Mouse (Mus musculus): Measurements from ENCODE around the gene Faim2. TPM values are rescaled to one million over a fixed set of nuclear protein-coding genes. Genes with fewer than 3 reads are reported as not detected.

Gene Faim2
- polyA plus RNA-seq, 1 experiment, result not detected

DNA sequence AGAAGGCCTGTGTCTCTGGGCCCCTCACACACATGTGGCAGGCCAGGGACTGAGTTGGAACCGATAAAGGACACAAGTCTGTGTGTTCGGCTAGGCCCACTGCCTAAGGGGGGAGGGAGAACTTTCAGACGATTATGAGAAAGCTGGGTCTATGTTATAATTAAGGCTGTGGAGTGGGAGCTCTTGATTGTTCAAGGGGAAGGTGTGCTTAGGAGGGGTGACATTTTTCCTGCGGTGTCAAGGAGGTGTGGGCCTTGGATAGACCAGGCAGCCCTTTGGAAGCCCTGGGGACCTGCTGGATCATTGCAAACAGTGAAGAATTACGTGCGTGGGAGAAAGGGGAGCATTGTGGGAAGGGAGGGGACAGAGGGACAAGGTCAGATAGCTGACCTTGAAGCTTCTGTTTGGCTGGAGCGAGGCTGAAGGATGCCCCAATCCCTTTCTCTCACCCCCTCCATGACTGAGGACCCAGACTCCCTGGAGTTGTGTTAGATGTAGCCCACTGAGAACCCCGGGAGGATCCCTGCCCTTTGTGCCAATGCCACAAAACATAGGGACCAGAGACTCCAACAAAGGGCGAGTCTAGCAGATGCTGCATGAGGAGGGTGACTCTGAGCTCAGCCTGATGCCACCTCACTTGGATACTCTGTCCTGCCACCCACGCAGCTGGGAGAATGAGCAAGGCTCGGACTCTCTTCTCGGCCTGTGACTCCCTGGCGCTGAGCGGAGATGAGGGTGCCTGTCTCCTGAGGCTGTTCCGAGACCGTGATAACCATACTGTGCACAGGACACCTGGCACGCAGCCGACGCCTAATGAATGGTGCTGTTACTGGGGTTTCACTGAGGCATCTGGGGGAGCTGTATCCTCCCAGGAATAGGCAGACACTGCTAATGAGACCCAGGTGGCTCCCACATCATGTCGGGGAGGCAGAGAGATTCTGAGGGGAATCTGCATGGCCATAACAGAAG is 26.4 kb downstream of the Faim2 start:
- Histone ChIP-seq H3K4me1 (ENCODE audit: control insufficient read depth, insufficient read depth, low read length) (peaks cover 74% of the 10 kb centered on the region), H3K4me3 (ENCODE audit: insufficient read depth, low read depth, low read length) (no peak overlapping the region), H3K27ac (ENCODE audit: insufficient read depth, low read depth, low read length) (peak overlapping the region; percentile 95)
- TF ChIP-seq CTCF (IDR thresholded peaks at IDR 0.05; ENCODE audit: insufficient read depth, low read depth, low read length) (no peak), POLR2A (IDR thresholded peaks at IDR 0.05; ENCODE audit: insufficient read depth, low read depth, low read length) (no peak)
- WGBS, result 29% methylated on average over 20 of the region's 20 CpGs

DNA sequence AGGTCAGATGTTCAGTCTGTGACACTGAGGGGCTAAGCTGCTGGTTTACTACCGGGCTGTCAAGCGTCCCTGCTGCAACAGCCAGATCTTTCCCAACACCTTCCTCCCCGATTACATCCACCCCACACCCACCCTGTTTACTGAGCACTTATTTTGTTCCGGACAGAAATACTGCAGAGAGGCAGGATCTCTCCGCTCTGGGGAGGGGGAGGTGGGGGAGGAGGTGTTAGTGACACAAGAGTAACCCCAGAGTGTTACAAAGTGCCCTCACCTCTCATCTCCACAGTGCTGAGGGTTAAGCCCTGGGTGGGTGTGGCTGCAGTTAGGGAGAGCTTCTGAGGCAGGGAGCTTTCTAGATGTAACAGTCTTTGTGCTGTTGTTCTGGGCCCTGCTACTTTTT is 27.6 kb downstream of the Faim2 start:
- H3K27ac ChIP-seq (ENCODE audit: insufficient read depth, low read depth, low read length), result no peak overlapping the region
- TF ChIP-seq CTCF (IDR thresholded peaks at IDR 0.05; ENCODE audit: insufficient read depth, low read depth, low read length) (no peak), POLR2A (IDR thresholded peaks at IDR 0.05; ENCODE audit: insufficient read depth, low read depth, low read length) (no peak)
- H3K4me1 ChIP-seq (ENCODE audit: control insufficient read depth, insufficient read depth, low read length), result peaks cover 63% of the 10 kb centered on the region
- no peak overlapping the region for H3K4me3 ChIP-seq (ENCODE audit: insufficient read depth, low read depth, low read length)
- WGBS, result 50% methylated on average over 5 of the region's 5 CpGs

DNA sequence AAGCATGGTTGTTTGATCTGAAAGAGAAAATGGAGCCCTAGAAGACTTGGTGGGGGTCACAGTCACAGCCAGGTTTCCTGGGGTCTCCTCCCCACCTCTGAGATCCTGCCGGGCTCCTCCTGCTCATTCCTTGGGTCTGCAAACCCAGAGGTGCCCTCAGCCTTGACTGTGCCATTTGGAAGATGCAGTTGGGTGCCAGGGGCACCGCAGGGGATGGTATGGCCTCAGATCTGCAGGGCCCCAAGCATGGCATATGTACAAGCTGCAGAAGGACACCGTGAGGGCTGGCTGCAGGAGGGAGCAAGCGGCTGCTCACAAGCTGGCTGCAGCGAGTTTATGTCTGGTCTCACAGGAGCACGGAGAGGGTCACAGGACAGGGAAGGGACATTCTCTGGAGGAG is 28.2 kb downstream of the Faim2 start:
- TF ChIP-seq POLR2A (IDR thresholded peaks at IDR 0.05; ENCODE audit: insufficient read depth, low read depth, low read length) (no peak), CTCF (IDR thresholded peaks at IDR 0.05; ENCODE audit: insufficient read depth, low read depth, low read length) (no peak)
- Histone ChIP-seq H3K4me3 (ENCODE audit: insufficient read depth, low read depth, low read length) (no peak overlapping the region), H3K27ac (ENCODE audit: insufficient read depth, low read depth, low read length) (no peak overlapping the region), H3K4me1 (ENCODE audit: control insufficient read depth, insufficient read depth, low read length) (peaks cover 58% of the 10 kb centered on the region)
- WGBS, result 79% methylated on average over 6 of the region's 6 CpGs

DNA sequence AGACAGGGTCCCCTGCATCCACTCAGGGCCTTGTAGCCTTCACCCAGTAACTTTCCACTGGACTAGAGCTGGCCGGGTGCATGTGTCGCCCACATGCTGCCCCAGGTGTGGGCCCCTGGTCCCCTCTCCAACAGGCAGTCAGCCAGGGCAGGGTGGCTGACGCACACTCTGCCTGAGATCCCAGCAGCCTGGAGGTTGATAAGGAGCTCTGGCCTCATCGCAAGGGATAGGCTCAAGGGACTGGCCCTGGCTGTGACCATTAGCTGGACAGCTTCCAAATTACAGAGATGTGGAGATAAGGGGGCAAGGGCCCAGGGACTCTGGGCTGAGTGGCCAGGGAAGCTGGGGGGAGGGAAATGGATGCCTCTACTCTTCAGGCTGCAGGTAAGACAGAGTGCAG is 29.2 kb downstream of the Faim2 start:
- 76% methylated on average over 4 of the region's 4 CpGs for WGBS
- Histone ChIP-seq H3K4me3 (ENCODE audit: insufficient read depth, low read depth, low read length) (no peak overlapping the region), H3K27ac (ENCODE audit: insufficient read depth, low read depth, low read length) (no peak overlapping the region), H3K4me1 (ENCODE audit: control insufficient read depth, insufficient read depth, low read length) (peaks cover 56% of the 10 kb centered on the region)
- TF ChIP-seq CTCF (IDR thresholded peaks at IDR 0.05; ENCODE audit: insufficient read depth, low read depth, low read length) (no peak), POLR2A (IDR thresholded peaks at IDR 0.05; ENCODE audit: insufficient read depth, low read depth, low read length) (no peak)

DNA sequence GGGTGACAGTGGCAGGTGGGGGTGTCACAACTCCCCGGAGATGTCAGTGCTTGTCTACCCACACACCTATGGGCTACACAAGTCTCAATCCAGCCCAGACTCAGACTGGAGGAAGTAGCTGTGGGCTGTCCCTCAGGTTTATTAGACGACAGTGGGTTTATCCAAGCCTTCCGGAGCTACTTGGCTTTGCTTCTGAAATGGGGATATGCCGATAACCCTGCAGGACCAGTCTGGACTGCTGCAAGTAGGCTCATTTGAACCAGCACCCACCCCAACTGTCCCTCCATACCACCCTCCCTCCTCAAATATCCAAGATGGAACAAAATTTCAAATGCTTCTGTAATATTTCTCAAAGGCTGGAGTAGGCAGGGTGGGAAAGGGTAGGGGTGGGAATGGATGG is 29.6 kb downstream of the Faim2 start:
- peak overlapping the region; percentile 31; the same call in 1 of the 2 replicates for H3K27ac ChIP-seq (ENCODE audit: insufficient read depth, low read depth, low read length)
- WGBS, result 60% methylated on average over 4 of the region's 4 CpGs
- TF ChIP-seq POLR2A (IDR thresholded peaks at IDR 0.05; ENCODE audit: insufficient read depth, low read depth, low read length) (no peak), CTCF (IDR thresholded peaks at IDR 0.05; ENCODE audit: insufficient read depth, low read depth, low read length) (no peak)
- H3K4me1 ChIP-seq (ENCODE audit: control insufficient read depth, insufficient read depth, low read length), result peaks cover 55% of the 10 kb centered on the region
- H3K4me3 ChIP-seq (ENCODE audit: insufficient read depth, low read depth, low read length), result no peak overlapping the region

DNA sequence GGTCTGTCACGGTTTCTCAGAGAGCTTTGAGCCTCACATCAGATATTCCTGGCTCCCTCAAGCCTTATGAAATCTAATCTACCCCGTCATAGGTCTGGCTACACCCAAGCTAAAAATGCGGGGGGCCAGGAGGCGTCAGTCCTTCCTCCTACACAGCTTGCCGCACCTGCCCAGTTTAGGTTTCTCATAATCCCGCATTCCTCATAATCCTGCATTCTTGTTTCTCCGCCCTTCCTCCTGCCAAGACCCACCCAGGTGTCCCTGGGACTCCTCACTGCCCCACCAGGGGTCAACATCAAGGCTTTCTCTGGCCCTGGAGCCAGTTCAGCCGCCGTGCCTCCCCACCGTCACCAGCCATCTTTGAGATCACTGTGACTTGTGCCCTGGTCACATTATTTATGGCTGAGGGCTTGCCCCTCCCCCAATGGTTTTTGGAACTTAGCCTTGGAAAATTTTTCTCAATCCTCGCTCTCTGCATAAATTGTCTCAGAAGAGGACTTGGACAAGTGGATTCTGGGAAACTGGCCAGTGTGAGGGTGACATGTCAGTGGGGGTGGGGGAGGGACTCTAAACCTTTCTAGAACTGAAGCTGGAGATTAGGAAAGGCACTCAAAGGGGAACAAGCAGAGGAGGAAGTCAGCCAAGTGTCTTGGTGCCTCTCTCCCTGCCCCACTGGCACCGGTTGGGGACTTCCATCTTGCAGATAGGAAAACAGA is 30.3 kb downstream of the Faim2 start:
- peaks cover 50% of the 10 kb centered on the region for H3K4me1 ChIP-seq (ENCODE audit: control insufficient read depth, insufficient read depth, low read length)
- H3K27ac ChIP-seq (ENCODE audit: insufficient read depth, low read depth, low read length), result peak overlapping the region; percentile 58
- 25% methylated on average over 12 of the region's 12 CpGs for WGBS
- no peak overlapping the region for H3K4me3 ChIP-seq (ENCODE audit: insufficient read depth, low read depth, low read length)
- TF ChIP-seq CTCF (IDR thresholded peaks at IDR 0.05; ENCODE audit: insufficient read depth, low read depth, low read length), result no peak
- no peak for TF ChIP-seq POLR2A (IDR thresholded peaks at IDR 0.05; ENCODE audit: insufficient read depth, low read depth, low read length)

DNA sequence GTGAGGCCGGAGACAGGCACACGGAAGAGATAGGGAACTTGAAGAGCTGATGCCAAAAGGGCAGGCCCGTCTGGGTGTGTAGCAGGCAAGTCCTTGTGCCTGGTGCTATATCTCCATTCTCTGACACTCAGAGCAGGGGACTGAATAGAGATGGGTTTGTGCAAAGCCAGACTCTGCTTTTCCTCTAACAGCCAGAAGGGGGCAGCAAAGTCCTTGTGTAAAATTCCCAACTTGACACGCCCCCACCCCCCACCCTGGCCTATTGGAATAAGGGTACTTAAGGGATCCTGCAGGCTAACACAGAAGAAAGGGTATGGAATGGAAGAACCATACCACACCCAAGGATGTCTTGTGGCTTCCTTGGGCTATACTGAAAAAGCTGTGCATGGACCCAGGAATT is 30.9 kb downstream of the Faim2 start:
- peaks cover 43% of the 10 kb centered on the region for H3K4me1 ChIP-seq (ENCODE audit: control insufficient read depth, insufficient read depth, low read length)
- WGBS, result 11% methylated on average over 4 of the region's 4 CpGs
- peak overlapping the region; percentile 58 for H3K27ac ChIP-seq (ENCODE audit: insufficient read depth, low read depth, low read length)
- no peak for TF ChIP-seq POLR2A (IDR thresholded peaks at IDR 0.05; ENCODE audit: insufficient read depth, low read depth, low read length)
- peak; percentile 40; the same call in 1 of the 2 replicates for TF ChIP-seq CTCF (IDR thresholded peaks at IDR 0.05; ENCODE audit: insufficient read depth, low read depth, low read length)
- no peak overlapping the region for H3K4me3 ChIP-seq (ENCODE audit: insufficient read depth, low read depth, low read length)

DNA sequence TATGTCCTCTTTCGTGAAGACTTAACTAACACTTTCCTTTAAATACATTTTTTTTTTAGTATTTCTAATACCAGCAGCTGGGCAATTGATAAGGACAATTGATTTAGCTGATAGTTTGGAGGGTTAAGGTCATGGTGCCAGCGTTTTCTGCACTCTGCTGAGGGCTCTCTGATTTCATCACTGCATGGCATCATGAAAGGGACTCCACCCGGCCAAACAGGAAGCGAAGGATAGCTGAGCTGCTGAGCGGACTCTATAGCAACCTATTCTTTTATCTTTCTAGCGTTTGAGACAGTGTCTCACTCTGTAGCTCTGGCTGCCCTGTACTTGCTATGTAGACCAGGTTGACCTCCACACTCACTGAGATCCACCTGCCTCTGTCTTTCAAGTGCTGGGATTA is 43.2 kb downstream of the Faim2 start:
- Histone ChIP-seq H3K4me1 (ENCODE audit: control insufficient read depth, insufficient read depth, low read length) (no peaks in the 10 kb centered on the region), H3K4me3 (ENCODE audit: insufficient read depth, low read depth, low read length) (no peak overlapping the region), H3K27ac (ENCODE audit: insufficient read depth, low read depth, low read length) (no peak overlapping the region)
- TF ChIP-seq CTCF (IDR thresholded peaks at IDR 0.05; ENCODE audit: insufficient read depth, low read depth, low read length) (no peak), POLR2A (IDR thresholded peaks at IDR 0.05; ENCODE audit: insufficient read depth, low read depth, low read length) (no peak)
- whole genome bisulfite sequencing, result 75% methylated on average over 6 of the region's 6 CpGs

DNA sequence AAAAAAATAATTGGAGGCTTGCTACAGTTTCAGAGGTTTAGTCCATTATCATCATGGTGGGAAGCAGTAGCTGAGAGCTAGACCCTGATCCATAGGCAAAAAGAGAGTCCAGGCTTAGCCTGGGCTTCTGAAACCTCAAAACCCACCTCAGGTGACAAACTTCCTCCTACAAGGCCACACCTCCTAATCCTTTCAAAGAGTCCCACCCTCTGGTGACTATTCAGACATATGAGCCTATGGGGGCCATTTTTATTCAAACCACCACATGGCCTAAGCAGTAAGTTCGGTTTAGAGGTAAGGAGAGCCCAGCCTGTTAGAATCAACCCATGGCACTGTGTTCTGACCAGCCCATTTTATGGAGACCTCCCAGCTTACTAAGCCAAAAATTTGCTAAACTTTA is 52.2 kb downstream of the Faim2 start:
- peaks cover 4% of the 10 kb centered on the region; the same call in 1 of the 2 replicates for H3K4me1 ChIP-seq (ENCODE audit: control insufficient read depth, insufficient read depth, low read length)
- WGBS, result 82% methylated on average over 1 of the region's 1 CpGs
- H3K4me3 ChIP-seq (ENCODE audit: insufficient read depth, low read depth, low read length), result no peak overlapping the region
- no peak overlapping the region for H3K27ac ChIP-seq (ENCODE audit: insufficient read depth, low read depth, low read length)
- TF ChIP-seq CTCF (IDR thresholded peaks at IDR 0.05; ENCODE audit: insufficient read depth, low read depth, low read length) (no peak), POLR2A (IDR thresholded peaks at IDR 0.05; ENCODE audit: insufficient read depth, low read depth, low read length) (no peak)
